Mouse (Mus musculus): ENCODE measurements at regions not wholly inside any gene's neighbourhood (a gene's known extent, or its start where the extent isn't known, plus 50 kb on each side); places are given as distances from the start of the nearest gene placed in this dataset.

DNA sequence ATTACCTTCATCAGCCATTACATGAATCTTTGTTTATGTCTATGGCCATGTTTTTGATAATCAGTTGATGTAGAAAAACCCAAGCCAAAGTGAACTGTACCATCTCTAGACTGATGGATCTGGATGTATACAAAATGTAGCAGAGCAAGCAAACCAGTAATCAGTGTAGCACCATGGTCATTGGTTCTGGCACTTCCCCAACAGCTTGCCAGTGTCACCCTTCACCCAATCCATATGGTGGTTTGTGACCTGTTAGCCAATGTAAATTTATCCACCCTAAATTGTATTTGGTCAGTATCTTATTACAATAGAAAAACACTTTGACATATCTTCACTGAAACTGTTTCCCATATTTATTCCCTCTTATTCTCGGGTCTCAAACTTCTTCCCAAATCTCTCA, 346.7 kb upstream of the Sptlc3 start:
- ATAC-seq (ENCODE audit: insufficient read depth, low FRiP score, low TSS enrichment) = no peak
- no peak overlapping the region for H3K4me2 ChIP-seq (ENCODE audit: low read depth)
- no peaks in the 10 kb centered on the region for H3K4me1 ChIP-seq (ENCODE audit: control insufficient read depth, insufficient read depth, low read length)
- no peak overlapping the region for H3K4me3 ChIP-seq (ENCODE audit: low read depth, low read length)
- H3K27ac ChIP-seq (ENCODE audit: low read depth, low read length) = no peak overlapping the region
- H3K9me3 ChIP-seq (ENCODE audit: control insufficient read depth, low read length) = no peaks in the 10 kb centered on the region
- WGBS = 83% methylated on average over 1 of the region's 1 CpGs
- H3K36me3 ChIP-seq (ENCODE audit: control insufficient read depth, insufficient read depth, low read length) = no peaks in the 10 kb centered on the region
- no peak overlapping the region for H3K9ac ChIP-seq (ENCODE audit: low read length)
- no peak for DNase-seq (ENCODE audit: low spot score)
- no peaks in the 10 kb centered on the region for H3K27me3 ChIP-seq (ENCODE audit: control insufficient read depth, insufficient read depth, low read length)

DNA sequence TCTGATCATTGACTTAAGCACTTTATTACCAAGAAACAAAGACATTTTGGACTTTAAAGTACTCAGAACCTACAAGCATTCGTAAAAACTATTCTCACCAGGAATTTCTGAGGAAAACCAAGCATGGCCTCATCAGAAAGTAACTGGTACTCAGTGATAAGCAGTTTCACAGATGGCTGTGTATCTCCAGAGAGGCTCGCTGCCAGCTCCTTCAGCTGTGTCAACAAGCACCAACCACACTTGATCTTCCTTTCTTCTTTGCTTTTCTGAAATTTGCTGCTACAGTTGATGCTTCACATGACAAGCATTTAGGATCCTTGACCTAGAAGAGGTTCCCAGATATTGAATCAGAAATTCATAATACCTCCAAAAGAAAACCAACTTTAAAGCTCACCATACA, 314.1 kb upstream of the Sptlc3 start:
- no peak for DNase-seq (ENCODE audit: low spot score)
- no peaks in the 10 kb centered on the region for H3K27me3 ChIP-seq (ENCODE audit: control insufficient read depth, insufficient read depth, low read length)
- H3K9me3 ChIP-seq (ENCODE audit: control insufficient read depth, low read length) = no peaks in the 10 kb centered on the region
- no peak for ATAC-seq (ENCODE audit: insufficient read depth, low FRiP score, low TSS enrichment)
- H3K4me3 ChIP-seq (ENCODE audit: low read depth, low read length) = no peak overlapping the region
- 56% methylated on average over 2 of the region's 2 CpGs for WGBS
- H3K9ac ChIP-seq (ENCODE audit: low read length) = no peak overlapping the region
- no peaks in the 10 kb centered on the region for H3K36me3 ChIP-seq (ENCODE audit: control insufficient read depth, insufficient read depth, low read length)
- H3K4me2 ChIP-seq (ENCODE audit: low read depth) = no peak overlapping the region
- H3K27ac ChIP-seq (ENCODE audit: low read depth, low read length) = no peak overlapping the region
- no peaks in the 10 kb centered on the region for H3K4me1 ChIP-seq (ENCODE audit: control insufficient read depth, insufficient read depth, low read length)

DNA sequence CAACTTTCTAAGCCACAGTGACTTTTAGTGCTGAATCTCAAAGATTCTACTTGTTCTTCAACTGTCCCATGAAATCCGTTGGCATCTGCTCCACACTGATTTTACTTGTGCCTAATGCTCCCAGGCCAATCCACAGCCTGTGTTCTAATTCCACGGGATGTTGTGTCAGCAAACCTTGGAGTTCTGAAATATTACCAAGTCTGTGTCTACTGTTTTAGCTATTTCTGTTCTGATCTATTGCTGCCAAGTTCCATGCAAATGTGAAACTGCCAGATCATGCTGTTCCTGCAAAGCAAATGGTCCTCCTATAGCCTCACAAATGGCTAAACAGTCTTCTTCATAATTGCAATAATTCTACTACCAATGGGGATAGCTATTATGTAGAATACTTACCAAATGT, 295.4 kb upstream of the Sptlc3 start:
- 80% methylated on average over 2 of the region's 2 CpGs for WGBS
- no peak overlapping the region for H3K4me2 ChIP-seq (ENCODE audit: low read depth)
- no peak for ATAC-seq (ENCODE audit: insufficient read depth, low FRiP score, low TSS enrichment)

DNA sequence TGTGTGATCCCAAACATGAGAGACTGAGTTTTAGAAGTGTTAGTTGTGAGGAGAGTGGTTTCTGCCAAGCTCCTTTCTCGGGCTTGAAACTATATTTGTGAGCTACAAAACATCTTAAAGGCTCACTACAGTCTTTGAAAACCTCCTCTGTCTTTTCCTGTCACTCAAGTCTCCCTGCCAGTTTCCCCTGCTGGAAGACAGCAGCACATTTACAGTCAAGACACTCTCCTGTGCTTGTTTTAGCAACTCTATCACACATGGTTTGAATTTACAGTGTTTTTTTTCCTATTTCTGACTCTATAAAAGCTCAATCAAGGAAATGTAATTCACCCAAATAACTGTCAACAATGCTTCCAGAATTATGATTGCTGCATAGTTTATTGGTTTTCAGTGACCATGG, 286.1 kb upstream of the Sptlc3 start:
- WGBS = 64% methylated on average over 1 of the region's 1 CpGs
- H3K4me2 ChIP-seq (ENCODE audit: low read depth) = no peak overlapping the region
- no peak for ATAC-seq (ENCODE audit: insufficient read depth, low FRiP score, low TSS enrichment)

More for the DNA sequence above, 295.4 kb upstream of the Sptlc3 start:
- DNase-seq (ENCODE audit: low spot score) = no peak
- no peak overlapping the region for H3K27ac ChIP-seq (ENCODE audit: low read depth, low read length)
- H3K9me3 ChIP-seq (ENCODE audit: control insufficient read depth, low read length) = no peaks in the 10 kb centered on the region
- H3K4me1 ChIP-seq (ENCODE audit: control insufficient read depth, insufficient read depth, low read length) = no peaks in the 10 kb centered on the region
- H3K4me3 ChIP-seq (ENCODE audit: low read depth, low read length) = no peak overlapping the region
- no peak overlapping the region for H3K9ac ChIP-seq (ENCODE audit: low read length)
- H3K36me3 ChIP-seq (ENCODE audit: control insufficient read depth, insufficient read depth, low read length) = no peaks in the 10 kb centered on the region
- no peaks in the 10 kb centered on the region for H3K27me3 ChIP-seq (ENCODE audit: control insufficient read depth, insufficient read depth, low read length)

DNA sequence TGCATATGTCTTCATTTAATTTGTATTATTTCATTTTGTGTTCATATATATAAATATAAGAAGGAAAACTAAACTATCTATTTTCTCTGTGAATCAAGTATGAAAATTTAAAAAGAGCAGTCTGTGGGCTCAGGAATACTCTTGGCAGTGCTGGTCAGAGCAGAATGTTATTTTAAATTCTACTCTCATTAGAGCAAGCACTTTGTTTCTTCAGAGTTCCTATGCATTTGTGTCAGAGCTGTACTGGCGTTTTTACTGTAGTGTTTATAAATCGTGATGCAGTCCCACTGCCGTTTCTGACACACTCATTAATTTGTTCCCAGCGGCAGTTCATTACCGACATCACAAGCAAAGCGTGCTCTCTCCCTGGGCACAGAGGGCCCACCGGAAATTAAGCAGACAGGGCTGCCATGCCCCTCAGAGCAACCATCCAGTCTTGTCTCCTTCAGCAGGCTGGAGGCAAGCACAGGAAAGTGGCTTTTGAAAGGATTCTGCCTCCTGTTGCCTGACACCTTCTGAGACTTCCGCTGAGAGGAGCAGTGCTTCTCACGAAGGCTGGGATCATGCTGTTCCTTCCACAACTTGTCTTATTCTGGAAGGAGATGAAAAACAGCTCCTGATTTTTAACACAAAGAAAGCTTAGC, 272.8 kb upstream of the Sptlc3 start:
- no peak overlapping the region for H3K4me3 ChIP-seq (ENCODE audit: low read depth, low read length)

More for the DNA sequence above, 286.1 kb upstream of the Sptlc3 start:
- Histone ChIP-seq H3K9me3 (ENCODE audit: control insufficient read depth, low read length) (no peaks in the 10 kb centered on the region), H3K4me1 (ENCODE audit: control insufficient read depth, insufficient read depth, low read length) (no peaks in the 10 kb centered on the region), H3K9ac (ENCODE audit: low read length) (no peak overlapping the region), H3K27ac (ENCODE audit: low read depth, low read length) (no peak overlapping the region), H3K36me3 (ENCODE audit: control insufficient read depth, insufficient read depth, low read length) (no peaks in the 10 kb centered on the region), H3K4me3 (ENCODE audit: low read depth, low read length) (no peak overlapping the region), H3K27me3 (ENCODE audit: control insufficient read depth, insufficient read depth, low read length) (no peaks in the 10 kb centered on the region)
- DNase-seq (ENCODE audit: low spot score) = no peak

DNA sequence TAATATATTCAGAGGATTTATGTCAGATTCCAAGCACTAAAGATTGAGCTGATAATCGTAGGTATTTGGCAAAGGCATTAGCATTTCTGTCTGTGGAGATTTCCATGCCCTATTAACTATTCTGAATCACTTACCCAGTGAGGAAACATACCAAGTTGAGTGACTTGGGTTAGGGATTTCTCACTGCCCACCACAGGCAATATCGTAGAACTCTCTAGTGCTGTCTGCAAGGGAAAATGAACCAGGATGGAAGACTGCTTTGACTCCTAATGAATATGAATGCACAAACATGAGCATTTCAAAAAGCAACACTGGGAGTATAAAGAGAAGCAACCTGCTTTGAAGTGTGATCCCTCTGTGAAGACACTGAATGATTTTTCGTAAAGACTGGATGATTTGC, 263.3 kb upstream of the Sptlc3 start:
- H3K9ac ChIP-seq (ENCODE audit: low read length) = no peak overlapping the region
- no peak overlapping the region for H3K27ac ChIP-seq (ENCODE audit: low read depth, low read length)
- H3K27me3 ChIP-seq (ENCODE audit: control insufficient read depth, insufficient read depth, low read length) = no peaks in the 10 kb centered on the region
- DNase-seq (ENCODE audit: low spot score) = no peak
- no peaks in the 10 kb centered on the region for H3K9me3 ChIP-seq (ENCODE audit: control insufficient read depth, low read length)
- H3K4me1 ChIP-seq (ENCODE audit: control insufficient read depth, insufficient read depth, low read length) = no peaks in the 10 kb centered on the region
- ATAC-seq (ENCODE audit: insufficient read depth, low FRiP score, low TSS enrichment) = no peak
- H3K4me2 ChIP-seq (ENCODE audit: low read depth) = no peak overlapping the region
- H3K4me3 ChIP-seq (ENCODE audit: low read depth, low read length) = no peak overlapping the region
- H3K36me3 ChIP-seq (ENCODE audit: control insufficient read depth, insufficient read depth, low read length) = no peaks in the 10 kb centered on the region
- 38% methylated on average over 3 of the region's 3 CpGs for WGBS

More for the DNA sequence above, 272.8 kb upstream of the Sptlc3 start:
- Histone ChIP-seq H3K9me3 (ENCODE audit: control insufficient read depth, low read length) (no peaks in the 10 kb centered on the region), H3K4me2 (ENCODE audit: low read depth) (no peak overlapping the region), H3K9ac (ENCODE audit: low read length) (no peak overlapping the region), H3K36me3 (ENCODE audit: control insufficient read depth, insufficient read depth, low read length) (no peaks in the 10 kb centered on the region), H3K27ac (ENCODE audit: low read depth, low read length) (no peak overlapping the region), H3K27me3 (ENCODE audit: control insufficient read depth, insufficient read depth, low read length) (no peaks in the 10 kb centered on the region), H3K4me1 (ENCODE audit: control insufficient read depth, insufficient read depth, low read length) (no peaks in the 10 kb centered on the region)
- no peak for ATAC-seq (ENCODE audit: insufficient read depth, low FRiP score, low TSS enrichment)
- no peak for DNase-seq (ENCODE audit: low spot score)
- 49% methylated on average over 9 of the region's 9 CpGs for WGBS

DNA sequence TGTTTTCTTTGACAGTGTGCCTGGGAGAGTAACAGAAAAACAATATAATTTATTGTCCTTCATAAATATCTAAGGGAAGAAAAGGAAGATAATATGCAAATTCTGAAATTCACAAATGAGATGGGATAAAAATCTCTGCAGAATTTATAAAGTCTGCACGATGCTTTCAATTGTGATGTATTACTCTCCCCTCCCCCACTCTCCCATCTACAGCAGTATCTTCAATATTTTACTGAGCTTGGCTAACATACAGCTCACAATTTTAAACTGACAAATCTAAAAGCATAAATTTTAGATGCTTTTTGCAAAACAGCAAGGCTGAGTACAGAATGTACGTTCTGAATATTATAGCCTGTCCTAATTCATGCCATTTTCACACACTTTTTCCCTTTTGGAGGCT, 243.6 kb upstream of the Sptlc3 start:
- Histone ChIP-seq H3K9me3 (ENCODE audit: control insufficient read depth, low read length) (no peaks in the 10 kb centered on the region), H3K27ac (ENCODE audit: low read depth, low read length) (no peak overlapping the region), H3K36me3 (ENCODE audit: control insufficient read depth, insufficient read depth, low read length) (no peaks in the 10 kb centered on the region), H3K4me3 (ENCODE audit: low read depth, low read length) (no peak overlapping the region), H3K4me2 (ENCODE audit: low read depth) (no peak overlapping the region), H3K9ac (ENCODE audit: low read length) (no peak overlapping the region), H3K27me3 (ENCODE audit: control insufficient read depth, insufficient read depth, low read length) (no peaks in the 10 kb centered on the region), H3K4me1 (ENCODE audit: control insufficient read depth, insufficient read depth, low read length) (no peaks in the 10 kb centered on the region)
- ATAC-seq (ENCODE audit: insufficient read depth, low FRiP score, low TSS enrichment) = no peak
- DNase-seq (ENCODE audit: low spot score) = no peak
- WGBS = 84% methylated on average over 2 of the region's 2 CpGs

DNA sequence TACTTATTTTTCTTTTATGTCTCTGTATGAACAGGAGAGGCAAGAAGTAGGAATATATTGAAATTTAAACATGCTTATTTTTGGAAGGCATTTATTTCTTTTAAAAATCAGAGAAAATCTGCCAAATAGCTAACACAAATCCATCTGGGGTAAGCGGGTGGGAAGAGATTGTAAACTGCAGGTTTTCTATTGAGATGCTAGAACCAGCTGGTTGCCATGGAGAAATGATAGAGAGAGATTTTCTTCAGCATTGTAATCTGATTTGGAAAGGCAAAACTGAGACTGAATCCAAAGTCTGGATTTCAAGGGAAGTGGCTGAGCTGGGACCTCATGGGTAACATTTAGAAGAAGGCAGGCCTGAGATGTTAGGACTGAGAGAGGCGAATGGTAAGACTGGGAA, 226.6 kb upstream of the Sptlc3 start:
- no peak for ATAC-seq (ENCODE audit: insufficient read depth, low FRiP score, low TSS enrichment)
- 88% methylated on average over 2 of the region's 2 CpGs for WGBS

DNA sequence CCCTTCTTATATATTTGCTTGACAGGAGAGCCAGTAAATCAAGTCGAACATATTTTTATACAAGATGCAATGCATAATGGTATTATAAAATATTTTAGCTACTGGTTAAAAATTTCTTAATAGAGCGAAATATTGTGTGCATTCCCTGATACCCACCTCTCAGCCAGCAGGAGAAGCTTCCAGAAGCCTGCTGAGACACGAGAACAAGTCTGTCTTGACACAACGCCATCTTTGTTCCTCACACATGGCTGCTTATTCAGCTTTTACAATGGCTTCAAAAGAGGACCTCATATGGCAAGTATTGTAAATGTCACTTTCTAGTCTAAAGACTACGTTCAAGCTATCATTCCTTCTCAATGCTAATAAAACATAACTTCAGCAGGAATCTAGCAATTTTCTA, 217.1 kb upstream of the Sptlc3 start:
- Histone ChIP-seq H3K36me3 (ENCODE audit: control insufficient read depth, insufficient read depth, low read length) (no peaks in the 10 kb centered on the region), H3K27ac (ENCODE audit: low read depth, low read length) (no peak overlapping the region), H3K27me3 (ENCODE audit: control insufficient read depth, insufficient read depth, low read length) (no peaks in the 10 kb centered on the region), H3K9ac (ENCODE audit: low read length) (no peak overlapping the region), H3K4me1 (ENCODE audit: control insufficient read depth, insufficient read depth, low read length) (no peaks in the 10 kb centered on the region), H3K9me3 (ENCODE audit: control insufficient read depth, low read length) (no peaks in the 10 kb centered on the region), H3K4me2 (ENCODE audit: low read depth) (no peak overlapping the region), H3K4me3 (ENCODE audit: low read depth, low read length) (no peak overlapping the region)
- no peak for DNase-seq (ENCODE audit: low spot score)
- no peak for ATAC-seq (ENCODE audit: insufficient read depth, low FRiP score, low TSS enrichment)
- WGBS = 78% methylated on average over 5 of the region's 5 CpGs

More for the DNA sequence above, 226.6 kb upstream of the Sptlc3 start:
- Histone ChIP-seq H3K9me3 (ENCODE audit: control insufficient read depth, low read length) (no peaks in the 10 kb centered on the region), H3K9ac (ENCODE audit: low read length) (no peak overlapping the region), H3K27me3 (ENCODE audit: control insufficient read depth, insufficient read depth, low read length) (no peaks in the 10 kb centered on the region), H3K4me3 (ENCODE audit: low read depth, low read length) (no peak overlapping the region), H3K36me3 (ENCODE audit: control insufficient read depth, insufficient read depth, low read length) (no peaks in the 10 kb centered on the region), H3K4me1 (ENCODE audit: control insufficient read depth, insufficient read depth, low read length) (no peaks in the 10 kb centered on the region), H3K27ac (ENCODE audit: low read depth, low read length) (no peak overlapping the region), H3K4me2 (ENCODE audit: low read depth) (no peak overlapping the region)
- no peak for DNase-seq (ENCODE audit: low spot score)

Data from neural tube, embryonic 11.5 days (tissue).